Mouse (Mus musculus) kidney, adult 2 months (tissue): ENCODE measurements at regions not wholly inside any gene's neighbourhood (a gene's known extent, or its start where the extent isn't known, plus 50 kb on each side); places are given as distances from the start of the nearest gene placed in this dataset.

Source experiments
- DNase-seq: peaks from one replicate; pipeline ENCODE4 v3.0.0; 2021
- H3K27ac ChIP-seq: fragments of 200-500 bp; 2 replicates; pipeline ENCODE4 v1.5.1; 2012; ENCODE audit warnings: low read depth, low read length, control low read depth, inconsistent platforms; ENCODE audit not compliant: insufficient read depth
- H3K27me3 ChIP-seq: fragments of 200-500 bp; replicated peaks from 2 replicates; pipeline ENCODE4 v1.6.1; 2012; ENCODE audit warnings: mild to moderate bottlenecking, moderate library complexity, low read length, inconsistent platforms; ENCODE audit not compliant: control insufficient read depth, insufficient read depth
- H3K36me3 ChIP-seq: fragments of 200-500 bp; 2 replicates; pipeline ENCODE4 v1.6.1; 2012; ENCODE audit warnings: mild to moderate bottlenecking, moderate library complexity, low read length, inconsistent platforms; ENCODE audit not compliant: control insufficient read depth, insufficient read depth
- H3K4me1 ChIP-seq: fragments of 200-500 bp; 2 replicates; pipeline ENCODE4 v1.6.1; 2011; ENCODE audit warnings: low read length; ENCODE audit not compliant: control insufficient read depth, insufficient read depth
- H3K4me3 ChIP-seq: fragments of 200-500 bp; 2 replicates; pipeline ENCODE4 v1.5.1; 2011; ENCODE audit warnings: mild to moderate bottlenecking, low read depth, low read length, control low read depth; ENCODE audit not compliant: insufficient read depth
- CTCF ChIP-seq: fragments of 200-500 bp; conservative IDR thresholded peaks from 2 replicates; pipeline ENCODE4 v1.5.1; 2011; ENCODE audit warnings: low read depth, mild to moderate bottlenecking, control low read depth, low read length, moderate library complexity, mixed read lengths; ENCODE audit not compliant: insufficient read depth, insufficient read length
- POLR2A ChIP-seq: fragments of 200-500 bp; IDR thresholded peaks from one replicate; pipeline ENCODE4 v1.6.1; 2011; ENCODE audit warnings: low read depth, low read length, control low read depth
- WGBS: fragments of 180-500 bp; shearing (Covaris S2); methylation state at CpG from one replicate; pipeline ENCODE4 v1.1.7; 2018; 5-methylcytosine and 5-hydroxymethylcytosine counted together

DNA sequence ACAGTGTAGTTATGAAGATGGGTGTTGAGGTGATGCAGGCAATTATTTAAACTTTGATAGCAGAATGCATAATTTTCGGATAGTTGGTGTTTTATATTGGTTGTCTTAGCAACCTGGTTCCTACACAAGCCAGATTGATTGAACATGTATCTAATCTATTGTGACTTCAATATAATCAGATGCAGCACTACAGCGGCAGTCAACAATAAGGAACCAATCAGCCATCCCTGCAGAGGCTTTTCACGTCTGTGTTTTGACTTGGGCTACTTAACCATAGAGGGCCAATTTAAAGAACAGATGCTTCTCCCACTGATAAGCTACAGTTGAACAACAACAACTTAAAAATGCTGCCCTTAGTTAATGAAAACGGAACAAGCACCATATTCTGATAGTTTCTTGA lies 267.8 kb downstream of the Lmo7 start:
- H3K27me3 ChIP-seq = no peaks in the 10 kb centered on the region
- 81% methylated on average over 4 of the region's 4 CpGs for WGBS
- TF ChIP-seq CTCF = no peak
- no peak for TF ChIP-seq POLR2A
- H3K36me3 ChIP-seq = no peaks in the 10 kb centered on the region
- DNase-seq = no peak
- no peaks in the 10 kb centered on the region for H3K4me1 ChIP-seq
- no peak overlapping the region for H3K27ac ChIP-seq
- no peak overlapping the region for H3K4me3 ChIP-seq

DNA sequence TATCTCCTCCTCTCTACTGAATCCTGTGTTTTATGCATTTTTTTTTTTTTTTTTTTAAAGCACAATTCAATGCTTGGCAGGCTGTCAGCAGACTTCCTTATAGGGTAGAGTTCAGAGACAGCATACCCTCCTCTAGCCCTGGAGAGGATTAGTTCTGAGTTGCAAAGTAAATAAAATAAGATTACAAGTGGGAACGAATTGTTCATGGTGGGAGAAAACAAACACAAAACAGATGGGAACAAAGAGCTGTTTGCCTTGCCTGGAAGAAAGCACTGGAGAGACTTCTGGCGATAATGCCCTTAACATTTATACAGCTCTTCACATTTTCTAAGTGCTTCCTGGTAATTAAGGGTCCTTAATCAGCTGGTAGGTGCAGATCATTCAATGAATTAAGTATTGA lies 254.6 kb downstream of the Lmo7 start:
- WGBS = 37% methylated on average over 2 of the region's 2 CpGs
- no peak for DNase-seq
- no peak overlapping the region for H3K4me3 ChIP-seq
- no peaks in the 10 kb centered on the region for H3K4me1 ChIP-seq
- H3K27me3 ChIP-seq = no peaks in the 10 kb centered on the region
- no peaks in the 10 kb centered on the region for H3K36me3 ChIP-seq
- no peak overlapping the region for H3K27ac ChIP-seq
- no peak for TF ChIP-seq POLR2A
- TF ChIP-seq CTCF = no peak
